Mouse (Mus musculus) liver, adult 2 months (tissue): ENCODE results near the gene Bmi1. TPM values are rescaled to one million over a fixed set of nuclear protein-coding genes. Genes with fewer than 3 reads are reported as not detected.
A peak's percentile ranks its signal among the peaks of the same experiment; 100 is the strongest.

Experiments used
- DNase-seq: peaks from one replicate; pipeline ENCODE4 v3.0.0-alpha.2; 2011; ENCODE audit warnings: low read depth, low spot score; ENCODE audit errors: extremely low read depth
- H3K27ac ChIP-seq: fragments of 200-500 bp; replicated peaks from 2 replicates; pipeline ENCODE4 v1.5.1; 2012; ENCODE audit warnings: low read depth, mild to moderate bottlenecking, control low read depth, inconsistent platforms, low read length; ENCODE audit not compliant: insufficient read depth
- H3K27me3 ChIP-seq: fragments of 200-500 bp; 2 replicates; pipeline ENCODE4 v1.6.1; 2012; ENCODE audit warnings: mild to moderate bottlenecking, moderate library complexity, low read length, inconsistent platforms; ENCODE audit not compliant: control insufficient read depth, insufficient read depth
- H3K36me3 ChIP-seq: fragments of 200-500 bp; 2 replicates; pipeline ENCODE4 v1.6.1; 2012; ENCODE audit warnings: low read length, inconsistent platforms; ENCODE audit not compliant: control insufficient read depth, insufficient read depth
- H3K4me1 ChIP-seq: fragments of 200-500 bp; 2 replicates; pipeline ENCODE4 v1.6.1; 2011; ENCODE audit warnings: low read length; ENCODE audit not compliant: control insufficient read depth, insufficient read depth
- H3K4me3 ChIP-seq: fragments of 200-500 bp; 2 replicates; pipeline ENCODE4 v1.5.1; 2011; ENCODE audit warnings: low read depth, mild to moderate bottlenecking, control low read depth, low read length, moderate library complexity; ENCODE audit not compliant: insufficient read depth
- H3K79me2 ChIP-seq: fragments of 200-500 bp; 2 replicates; pipeline ENCODE4 v1.6.1; 2012; ENCODE audit warnings: inconsistent platforms, mild to moderate bottlenecking, low read length, moderate library complexity; ENCODE audit not compliant: control insufficient read depth, insufficient read depth
- H3K9ac ChIP-seq: fragments of 200-500 bp; 2 replicates; pipeline ENCODE4 v1.6.1; 2012; ENCODE audit warnings: low read depth, mild to moderate bottlenecking, control low read depth, inconsistent platforms, low read length
- CTCF ChIP-seq: fragments of 200-500 bp; IDR thresholded peaks from 2 replicates; pipeline ENCODE4 v1.5.1; 2011; ENCODE audit warnings: low read depth, low read length, control low read depth
- POLR2A ChIP-seq: fragments of 200-500 bp; IDR thresholded peaks from 2 replicates; pipeline ENCODE4 v1.6.1; 2011; ENCODE audit warnings: low read length, control low read depth; ENCODE audit not compliant: insufficient read depth; ENCODE audit errors: extremely low read depth
- WGBS: fragments of 180-500 bp; shearing (Covaris S2); methylation state at CpG from one replicate; pipeline ENCODE4 v1.1.7; 2018; 5-methylcytosine and 5-hydroxymethylcytosine counted together
- polyA plus RNA-seq: library from polyadenylated mRNA; depleted of rRNA; stranded (reverse); fragments of >200 nt; gene quantifications from 2 replicates; pipeline ENCODE4 v1.2.3, GENCODE M21; 2012
- total RNA-seq: library from RNA; depleted of rRNA; stranded (reverse); fragments of >200 nt; gene quantifications from 2 replicates; pipeline ENCODE4 v1.2.3, GENCODE M21; 2014

The Bmi1 gene
- total and polyA plus RNA-seq, 2 experiments: 8.1 to 19.9 TPM

GRCm38 (mm10) chr2:18671041-18671440 lies 5.8 kb upstream of the Bmi1 start:
- H3K27me3 ChIP-seq: no peaks in the 10 kb centered on the region; the same call in 1 of the 2 replicates
- WGBS: 95% methylated on average over 6 of the region's 6 CpGs
- no peak overlapping the region for H3K4me3 ChIP-seq
- peaks cover 7% of the 10 kb centered on the region; the same call in 1 of the 2 replicates for H3K4me1 ChIP-seq
- H3K27ac ChIP-seq: no peak overlapping the region
- no peaks in the 10 kb centered on the region for H3K79me2 ChIP-seq
- no peak for DNase-seq
- no peak overlapping the region for H3K9ac ChIP-seq
- H3K36me3 ChIP-seq: no peaks in the 10 kb centered on the region
- no peak for TF ChIP-seq CTCF
- TF ChIP-seq POLR2A: no peak

- Histone ChIP-seq H3K27ac (peak within 1 kb of the TSS; percentile 96), H3K4me1 (peaks cover 7% of the 10 kb centered on the region; the same call in 1 of the 2 replicates), H3K4me3 (peak within 1 kb of the TSS; percentile 89), H3K79me2 (no peaks in the 10 kb centered on the region), H3K36me3 (no peaks in the 10 kb centered on the region), H3K9ac (peak within 1 kb of the TSS; percentile 96), H3K27me3 (no peaks in the 10 kb centered on the region; the same call in 1 of the 2 replicates)
- under 1% methylated on average over 90 of the region's 91 CpGs for WGBS
- DNase-seq: peak; percentile 74
- TF ChIP-seq CTCF (no peak), POLR2A (peak; percentile 72; the same call in 1 of the 2 replicates)
Measured at GRCm38 (mm10) chr2:18672133-18672765, 4.6 kb upstream of the Bmi1 start, which contains the start of gene Commd3. Commd3 (plus strand) TSS chr2:18672384.

- peak overlapping the region; percentile 89 for H3K4me3 ChIP-seq
- TF ChIP-seq CTCF: no peak
- peak; percentile 46 for DNase-seq
- WGBS: 2% methylated on average over 11 of the region's 11 CpGs
- peak overlapping the region; percentile 96 for H3K9ac ChIP-seq
- peaks cover 7% of the 10 kb centered on the region; the same call in 1 of the 2 replicates for H3K4me1 ChIP-seq
- H3K79me2 ChIP-seq: no peaks in the 10 kb centered on the region; the same call in 1 of the 2 replicates
- peak overlapping the region; percentile 96 for H3K27ac ChIP-seq
- H3K36me3 ChIP-seq: no peaks in the 10 kb centered on the region
- peaks cover 3% of the 10 kb centered on the region; the same call in 1 of the 2 replicates for H3K27me3 ChIP-seq
Measured at GRCm38 (mm10) chr2:18672766-18673164, 4.1 kb upstream of the Bmi1 start.

GRCm38 (mm10) chr2:18673766-18674165 lies 3.1 kb upstream of the Bmi1 start:
- peaks cover 9% of the 10 kb centered on the region for H3K27me3 ChIP-seq
- H3K27ac ChIP-seq: no peak overlapping the region
- no peak overlapping the region for H3K9ac ChIP-seq
- H3K4me3 ChIP-seq: no peak overlapping the region
- no peak for DNase-seq
- peaks cover 12% of the 10 kb centered on the region for H3K4me1 ChIP-seq
- TF ChIP-seq CTCF (no peak), POLR2A (no peak)
- H3K79me2 ChIP-seq: peaks cover 5% of the 10 kb centered on the region; the same call in 1 of the 2 replicates
- no peaks in the 10 kb centered on the region for H3K36me3 ChIP-seq
- 81% methylated on average over 4 of the region's 4 CpGs for WGBS

GRCm38 (mm10) chr2:18674193-18674902 lies 2.5 kb upstream of the Bmi1 start:
- Histone ChIP-seq H3K9ac (no peak overlapping the region), H3K27ac (no peak overlapping the region), H3K36me3 (no peaks in the 10 kb centered on the region), H3K27me3 (peaks cover 9% of the 10 kb centered on the region), H3K4me1 (peaks cover 12% of the 10 kb centered on the region), H3K4me3 (no peak overlapping the region), H3K79me2 (peaks cover 5% of the 10 kb centered on the region; the same call in 1 of the 2 replicates)
- 75% methylated on average over 4 of the region's 4 CpGs for WGBS
- TF ChIP-seq CTCF: no peak
- no peak for TF ChIP-seq POLR2A
- DNase-seq: peak; percentile 65
